Mouse (Mus musculus): ENCODE results near the gene Rrp1.

Gene Rrp1

GRCm38 (mm10) chr10:78412319-78413151 lies at the start of gene Rrp1:
Gene Rrp1, minus strand, starts transcription at chr10:78413043.
- ATAC-seq (ENCODE audit: low TSS enrichment) = peak; percentile 96

GRCm38 (mm10) chr10:78461767-78462166 lies 48.9 kb upstream of the Rrp1 start:
- no peak for ATAC-seq (ENCODE audit: low TSS enrichment)

DNA sequence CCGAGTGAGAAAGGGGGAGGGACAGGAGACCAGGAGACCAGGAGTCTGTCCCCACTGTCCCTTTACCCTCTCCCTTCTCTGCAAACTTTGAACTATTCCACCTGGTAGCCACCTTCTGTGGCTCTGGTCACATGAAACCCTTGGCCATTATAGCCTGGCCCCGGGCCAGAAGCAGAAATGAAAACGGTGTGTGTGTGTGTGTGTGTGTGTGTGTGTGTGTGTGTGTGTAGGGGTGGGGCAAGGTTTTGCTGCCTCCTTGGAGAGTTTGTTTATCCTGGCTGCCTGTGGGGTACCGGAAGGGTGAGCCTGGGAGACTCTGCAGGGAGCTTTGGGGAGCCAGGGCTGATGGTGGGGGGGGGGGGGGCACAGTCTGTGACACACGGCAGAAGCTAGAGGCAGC lies 47.6 kb upstream of the Rrp1 start:
- ATAC-seq (ENCODE audit: low TSS enrichment) = no peak

DNA sequence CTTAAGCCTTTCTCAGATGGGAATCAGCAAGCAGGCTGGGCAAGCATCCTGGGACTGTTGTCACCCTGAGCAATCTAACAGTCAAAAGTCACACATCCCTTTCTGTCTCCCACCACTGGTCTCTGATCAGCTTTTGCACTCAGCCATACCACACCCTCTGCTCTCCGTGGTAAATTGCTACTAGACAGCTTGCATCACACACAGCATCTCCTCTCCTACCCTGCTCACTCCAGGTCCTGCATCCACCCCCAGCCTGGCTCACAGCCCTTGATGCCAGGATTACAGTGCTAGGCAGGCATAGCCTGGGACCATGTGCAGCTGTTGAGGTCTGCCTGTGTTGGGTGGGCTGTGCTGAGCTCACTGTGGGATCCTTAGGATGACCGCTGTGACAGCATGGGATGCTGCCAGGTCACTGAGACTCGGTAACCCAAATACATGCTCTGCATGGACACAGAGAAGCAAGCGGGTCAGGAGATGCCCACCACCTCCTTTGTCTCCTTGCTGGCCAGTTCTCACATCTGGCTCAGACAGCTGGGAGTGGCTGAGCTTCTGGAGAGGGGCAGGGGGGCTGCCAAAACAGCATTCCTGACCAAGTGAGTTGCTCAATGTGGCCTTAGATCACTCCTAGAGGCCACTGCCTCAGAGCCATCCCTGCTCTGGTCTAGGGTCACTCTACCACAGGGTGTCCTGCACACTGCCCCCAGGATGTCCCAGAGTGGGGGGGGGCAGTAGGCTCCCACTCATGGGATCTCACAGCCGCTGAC lies 45.7 kb upstream of the Rrp1 start:
- ATAC-seq (ENCODE audit: low TSS enrichment) = peak; percentile 20

DNA sequence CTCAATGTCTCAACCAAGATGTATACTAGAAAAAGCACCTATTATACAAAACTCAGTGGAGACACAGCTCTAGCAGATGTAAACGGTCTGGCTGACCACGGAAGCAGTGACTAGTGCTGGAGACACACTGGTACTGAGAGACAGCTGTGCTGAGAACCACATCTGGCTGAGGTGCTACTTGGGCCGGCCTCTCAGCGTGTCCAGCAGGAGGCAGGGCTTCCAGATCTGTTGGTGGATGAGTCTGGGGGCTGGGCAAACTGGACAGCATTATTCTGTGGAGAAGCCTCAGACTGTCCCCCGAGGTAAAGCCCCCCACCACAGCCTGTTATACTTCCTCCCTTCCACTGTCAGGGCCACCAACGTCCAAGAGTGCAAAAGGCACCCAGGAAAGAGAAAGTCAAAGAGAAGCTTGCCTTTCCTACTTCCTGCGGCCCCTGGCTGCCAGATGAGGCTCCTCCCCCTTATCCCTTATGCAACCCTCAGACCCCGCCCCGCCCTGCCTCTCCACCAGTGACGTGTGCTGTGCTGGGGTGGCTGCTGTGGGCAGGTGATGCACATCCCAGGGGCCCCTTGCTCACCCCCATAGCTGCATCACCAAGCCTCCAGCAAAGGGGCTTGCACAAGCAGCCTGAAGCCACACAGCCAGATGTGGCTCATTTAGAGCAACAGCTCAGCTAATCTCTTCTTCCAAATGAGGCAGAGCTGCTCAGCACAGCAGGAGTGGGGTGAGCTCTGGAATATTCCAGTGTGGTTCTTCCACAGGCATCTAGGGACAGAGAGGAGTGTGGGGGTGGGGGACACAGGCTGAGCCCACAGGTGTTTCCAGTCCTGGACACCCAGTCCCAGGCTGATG lies 44.9 kb upstream of the Rrp1 start:
- ATAC-seq (ENCODE audit: low TSS enrichment) = peak; percentile 60

DNA sequence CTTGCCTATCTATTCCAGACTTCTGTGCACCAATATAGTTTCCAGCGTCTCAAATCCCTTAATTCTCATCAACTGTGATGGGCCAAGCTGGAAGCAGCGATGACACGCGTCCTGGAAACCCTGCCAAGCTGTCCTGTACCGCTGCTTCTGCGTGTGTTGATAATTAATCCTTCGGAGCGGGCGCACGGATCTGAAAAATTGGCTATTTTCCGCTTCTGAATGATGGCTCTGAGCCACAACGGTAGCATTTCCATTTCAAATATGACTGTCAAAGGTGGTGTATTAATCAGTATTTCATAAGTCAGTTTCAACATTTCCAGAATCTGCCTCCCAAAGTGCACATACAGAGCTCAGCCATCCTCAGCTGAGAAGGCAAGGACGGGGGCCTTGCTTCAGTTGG lies 43.9 kb upstream of the Rrp1 start:
- no peak for ATAC-seq (ENCODE audit: low TSS enrichment)

- ATAC-seq (ENCODE audit: low TSS enrichment) = peak; percentile 28; the same call in 1 of the 2 replicates
These were observed 39.8 kb upstream of the Rrp1 start for GRCm38 (mm10) chr10:78452641-78453040.

- ATAC-seq (ENCODE audit: low TSS enrichment) = no peak
These were observed 37.9 kb upstream of the Rrp1 start for GRCm38 (mm10) chr10:78450761-78451160.

DNA sequence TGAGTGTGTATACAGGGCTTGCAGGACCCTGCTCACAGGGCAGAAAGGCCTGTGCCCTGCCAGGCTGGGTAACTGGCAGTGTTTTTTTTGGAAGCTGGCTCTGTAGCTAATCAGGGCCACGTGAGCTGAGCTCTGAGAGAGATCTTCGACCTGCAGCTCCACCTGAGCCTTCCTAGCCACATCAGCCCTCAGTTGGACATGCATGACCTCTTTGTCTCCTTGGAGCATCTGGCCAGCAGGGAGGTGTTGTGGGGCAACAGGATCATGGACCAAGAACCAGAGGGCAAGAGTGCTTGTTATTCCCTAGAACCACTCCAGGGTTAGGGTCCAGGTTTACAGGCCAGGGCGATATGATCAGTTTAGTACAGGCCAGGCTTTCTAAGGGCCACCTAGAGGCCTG lies 34.6 kb upstream of the Rrp1 start:
- no peak for ATAC-seq (ENCODE audit: low TSS enrichment)

GRCm38 (mm10) chr10:78446195-78446594 lies 33.4 kb upstream of the Rrp1 start:
- no peak for ATAC-seq (ENCODE audit: low TSS enrichment)

- ATAC-seq (ENCODE audit: low TSS enrichment) = no peak
These were observed 29.4 kb upstream of the Rrp1 start for GRCm38 (mm10) chr10:78442292-78442691.

DNA sequence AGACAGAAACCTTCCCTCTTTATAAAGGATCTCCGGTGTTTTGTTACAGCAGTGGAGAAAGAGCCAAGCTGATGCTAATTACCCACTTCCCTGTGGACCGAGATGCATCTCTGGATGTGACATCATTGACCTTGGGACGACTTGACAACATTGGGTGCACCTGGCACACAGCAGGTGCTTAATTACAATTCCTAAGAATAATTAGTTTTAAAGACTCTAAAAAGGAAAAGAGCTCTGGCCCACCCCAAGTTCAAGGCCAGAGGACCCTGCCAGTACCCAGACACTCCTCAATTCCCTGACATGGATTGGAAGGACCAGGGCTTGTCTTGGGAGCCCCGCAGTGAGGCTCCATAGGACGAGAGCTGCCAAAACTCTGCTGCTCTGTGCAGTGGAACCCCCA lies 28.8 kb upstream of the Rrp1 start:
- ATAC-seq (ENCODE audit: low TSS enrichment) = no peak

GRCm38 (mm10) chr10:78440812-78441211 lies 28.0 kb upstream of the Rrp1 start:
- peak; percentile 52 for ATAC-seq (ENCODE audit: low TSS enrichment)

- no peak for ATAC-seq (ENCODE audit: low TSS enrichment)
These were observed 27.1 kb upstream of the Rrp1 start for GRCm38 (mm10) chr10:78439990-78440389.

DNA sequence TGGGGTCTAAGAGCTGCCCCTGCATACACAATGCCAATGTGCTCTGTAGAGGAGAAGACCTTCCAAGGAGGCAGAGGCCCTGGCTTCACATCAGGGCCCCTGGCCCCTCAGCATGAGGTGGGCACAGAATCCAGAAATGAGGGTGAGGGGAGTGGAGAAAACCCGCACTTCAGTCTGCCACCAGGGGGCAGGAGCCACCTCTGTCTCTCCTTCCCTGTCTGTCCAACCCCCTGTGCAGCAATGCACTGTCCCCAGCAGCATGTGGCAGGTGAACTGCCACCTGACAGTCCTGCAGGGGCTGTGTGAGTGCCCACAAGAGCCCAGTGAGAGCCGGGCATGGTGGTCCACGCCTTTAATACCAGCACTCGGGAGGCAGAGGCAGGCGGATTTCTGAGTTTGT lies 26.7 kb upstream of the Rrp1 start:
- ATAC-seq (ENCODE audit: low TSS enrichment) = no peak

DNA sequence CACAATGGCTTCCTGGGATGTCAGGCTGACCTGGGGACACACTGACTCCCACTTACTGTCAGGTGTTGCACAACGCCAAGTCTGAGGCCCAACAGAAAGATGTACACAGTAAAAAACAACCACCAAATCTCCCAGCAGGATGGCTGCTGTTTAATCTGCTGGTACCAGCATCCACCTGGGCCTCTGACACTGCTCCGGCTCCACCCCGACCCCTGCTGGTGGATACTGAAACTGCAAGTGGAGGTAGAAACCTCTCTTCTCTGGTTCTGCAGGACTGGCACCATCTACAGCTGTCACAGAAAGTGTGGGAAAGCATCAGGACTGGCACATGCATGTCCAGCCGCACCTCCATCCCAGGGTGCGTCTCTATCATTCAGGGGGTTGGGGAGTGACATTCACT lies 25.3 kb upstream of the Rrp1 start:
- ATAC-seq (ENCODE audit: low TSS enrichment) = peak; percentile 69

GRCm38 (mm10) chr10:78432853-78433252 lies 20.0 kb upstream of the Rrp1 start:
- ATAC-seq (ENCODE audit: low TSS enrichment) = no peak

DNA sequence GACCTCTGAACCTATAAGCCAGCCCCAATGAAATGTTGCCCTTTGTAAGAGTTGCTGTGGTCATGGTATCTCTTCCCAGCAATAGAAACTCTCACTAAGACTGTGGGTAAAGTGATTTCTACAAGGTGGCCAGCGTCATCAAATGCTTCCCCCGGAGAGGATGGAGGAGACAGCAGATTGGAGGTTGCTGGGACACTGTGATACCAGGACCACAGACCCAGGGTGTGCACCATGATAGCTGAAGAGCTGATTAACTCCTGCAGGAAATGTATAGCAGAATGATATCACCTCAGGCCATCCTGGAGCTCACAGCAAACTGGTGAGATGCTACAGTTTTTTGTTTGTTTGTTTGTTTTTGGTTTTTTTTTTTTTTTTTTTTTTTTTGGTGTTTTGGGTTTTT lies 16.9 kb upstream of the Rrp1 start:
- no peak for ATAC-seq (ENCODE audit: low TSS enrichment)

GRCm38 (mm10) chr10:78429180-78429579 lies 16.3 kb upstream of the Rrp1 start:
- no peak for ATAC-seq (ENCODE audit: low TSS enrichment)

GRCm38 (mm10) chr10:78428070-78428469 lies 15.2 kb upstream of the Rrp1 start:
- ATAC-seq (ENCODE audit: low TSS enrichment) = no peak

DNA sequence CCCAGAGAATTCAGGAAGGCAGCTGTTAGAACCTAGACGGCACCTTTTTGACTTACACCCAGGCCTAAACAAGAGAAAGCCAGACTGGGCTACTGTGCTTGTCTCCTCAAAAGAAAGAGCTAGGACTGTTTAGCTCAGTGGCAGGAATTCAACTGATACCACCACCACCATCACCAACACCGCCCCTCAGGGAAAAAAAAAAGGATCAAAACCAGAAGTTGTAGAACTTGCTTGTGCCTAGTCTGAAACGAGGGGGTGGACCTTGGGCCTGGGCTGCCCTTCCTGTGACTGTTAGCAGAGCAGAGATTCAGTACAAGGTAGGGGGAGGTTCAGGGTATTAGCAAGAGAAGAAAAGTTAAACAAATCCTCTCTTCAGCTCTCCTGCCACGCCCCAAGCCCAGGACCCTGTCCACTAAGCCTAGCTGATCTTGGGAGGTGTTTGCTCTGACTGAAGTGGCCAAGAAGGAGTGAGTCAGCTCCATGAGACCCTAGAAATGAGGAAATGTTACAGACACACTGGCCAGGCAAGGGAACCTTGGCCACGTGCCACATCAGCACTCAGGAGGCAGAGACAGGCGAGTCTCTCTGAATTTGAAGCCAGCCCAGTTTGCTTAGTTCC lies 13.4 kb upstream of the Rrp1 start:
- peak; percentile 18 for ATAC-seq (ENCODE audit: low TSS enrichment)

Measured in frontal cortex, adult (tissue).